Mouse (Mus musculus) kidney, adult 18-20 months (tissue): ENCODE results near the gene Prdm9.
A peak's percentile ranks its signal among the peaks of the same experiment; 100 is the strongest.

ENCODE experiments used
- DNase-seq: peaks from one replicate; pipeline ENCODE4 v3.0.0; 2021

Gene Prdm9

GRCm38 (mm10) chr17:15526986-15527810, 37.0 kb downstream of the Prdm9 start, which contains the start of gene Pdcd2:
Pdcd2 (minus strand) TSS chr17:15527301.
- DNase-seq, result peak; percentile 96

- no peak for DNase-seq
Measured at GRCm38 (mm10) chr17:15526304-15526703, 37.9 kb downstream of the Prdm9 start.

GRCm38 (mm10) chr17:15518766-15519165, 45.4 kb downstream of the Prdm9 start:
- no peak for DNase-seq

- no peak for DNase-seq
Measured at GRCm38 (mm10) chr17:15518186-15518585, 46.0 kb downstream of the Prdm9 start.

GRCm38 (mm10) chr17:15517776-15518175, 46.4 kb downstream of the Prdm9 start:
- no peak for DNase-seq

GRCm38 (mm10) chr17:15510694-15511093, 53.5 kb downstream of the Prdm9 start:
- no peak for DNase-seq

- DNase-seq, result peak; percentile 98
Measured at GRCm38 (mm10) chr17:15499656-15500394, 64.3 kb downstream of the Prdm9 start, which contains the start of the genes Psmb1 and Tbp. Psmb1 (minus strand) TSS chr17:15499751. Tbp (plus strand) TSS chr17:15499888.

GRCm38 (mm10) chr17:15498753-15499113, 65.4 kb downstream of the Prdm9 start:
- no peak for DNase-seq

GRCm38 (mm10) chr17:15497882-15498752, 66.0 kb downstream of the Prdm9 start:
- DNase-seq, result peak; percentile 96
